Mouse (Mus musculus) brain, adult 10 weeks (tissue): ENCODE measurements around the gene Tars2. TPM values are rescaled to one million over a fixed set of nuclear protein-coding genes. Genes with fewer than 3 reads are reported as not detected.

Experiments
- polyA plus RNA-seq: library from polyadenylated mRNA; stranded (reverse); fragments of 350-450 nt; fragmentation: Illumina TruSeq; extraction: RNeasy Lipid Tissue Mini Kit (QIAGEN cat#74804); gene quantifications from one replicate; pipeline ENCODE4 v1.2.3, GENCODE M21; 2015; ENCODE audit warnings: low read depth, low replicate concordance

Tars2 gene
- polyA plus RNA-seq = 30.4 TPM

GRCm38 (mm10) chr3:95760106-95760505 is at the start of gene Tars2:
Gene Tars2 (minus strand): TSS chr3:95760206.

GRCm38 (mm10) chr3:95739353-95740104 is 20.5 kb downstream of the Tars2 start, which contains the start of gene Ecm1:
Gene Ecm1 (minus strand): TSS chr3:95739569.

Other genes starting within 250 kb of the Tars2 start
- gene Ctss, start 233.4 kb downstream of the Tars2 start, polyA plus RNA-seq = 136 TPM
- not detected for gene Hormad1, start 200.5 kb downstream of the Tars2 start, polyA plus RNA-seq
- gene Golph3l, start 171.3 kb downstream of the Tars2 start, polyA plus RNA-seq = 20.4 TPM
- 489 TPM for gene Ensa, start 135.2 kb downstream of the Tars2 start, polyA plus RNA-seq
- 55.3 TPM for gene Mcl1, start 101.4 kb downstream of the Tars2 start, polyA plus RNA-seq
- gene Adamtsl4, start 72.3 kb downstream of the Tars2 start, polyA plus RNA-seq = 5.2 TPM
- gene Ecm1, start 20.6 kb downstream of the Tars2 start, polyA plus RNA-seq = 7.9 TPM
- gene Rprd2, start 58.7 kb upstream of the Tars2 start, polyA plus RNA-seq = 21.0 TPM
- 25.4 TPM for gene Prpf3, start 95.7 kb upstream of the Tars2 start, polyA plus RNA-seq
- 282 TPM for gene Mrps21, start 111.3 kb upstream of the Tars2 start, polyA plus RNA-seq
- gene Ciart, start 122.0 kb upstream of the Tars2 start, polyA plus RNA-seq = 21.2 TPM
- gene BC028528, start 131.8 kb upstream of the Tars2 start, polyA plus RNA-seq = 11.2 TPM
- 72.2 TPM for gene Aph1a, start 133.8 kb upstream of the Tars2 start, polyA plus RNA-seq
- gene Car14, start 144.5 kb upstream of the Tars2 start, polyA plus RNA-seq = 23.3 TPM
- gene Anp32e, start 169.0 kb upstream of the Tars2 start, polyA plus RNA-seq = 78.9 TPM
- 74.5 TPM for gene Plekho1, start 235.8 kb upstream of the Tars2 start, polyA plus RNA-seq